Mouse (Mus musculus) megakaryocyte, embryonic 14.5 days (primary cell): ENCODE results near the gene Acbd6.

Source experiments
- FLI1 ChIP-seq: IDR thresholded peaks from 2 replicates; pipeline ENCODE4 v1.6.1; 2012; ENCODE audit warnings: low read length, inconsistent platforms, mixed read lengths
- GATA1 ChIP-seq: IDR thresholded peaks from 3 replicates; pipeline ENCODE4 v1.6.1; 2012; ENCODE audit warnings: mixed read lengths, low read length, inconsistent platforms, borderline replicate concordance

- TF ChIP-seq GATA1, result no peak
- TF ChIP-seq FLI1, result no peak
Measured at GRCm38 (mm10) chr1:155520285-155520684, 37.6 kb upstream of the Acbd6 start.
